Mouse (Mus musculus): ENCODE data around the gene Actn1.
A peak's percentile ranks its signal among the peaks of the same experiment; 100 is the strongest.

Actn1 gene

DNA sequence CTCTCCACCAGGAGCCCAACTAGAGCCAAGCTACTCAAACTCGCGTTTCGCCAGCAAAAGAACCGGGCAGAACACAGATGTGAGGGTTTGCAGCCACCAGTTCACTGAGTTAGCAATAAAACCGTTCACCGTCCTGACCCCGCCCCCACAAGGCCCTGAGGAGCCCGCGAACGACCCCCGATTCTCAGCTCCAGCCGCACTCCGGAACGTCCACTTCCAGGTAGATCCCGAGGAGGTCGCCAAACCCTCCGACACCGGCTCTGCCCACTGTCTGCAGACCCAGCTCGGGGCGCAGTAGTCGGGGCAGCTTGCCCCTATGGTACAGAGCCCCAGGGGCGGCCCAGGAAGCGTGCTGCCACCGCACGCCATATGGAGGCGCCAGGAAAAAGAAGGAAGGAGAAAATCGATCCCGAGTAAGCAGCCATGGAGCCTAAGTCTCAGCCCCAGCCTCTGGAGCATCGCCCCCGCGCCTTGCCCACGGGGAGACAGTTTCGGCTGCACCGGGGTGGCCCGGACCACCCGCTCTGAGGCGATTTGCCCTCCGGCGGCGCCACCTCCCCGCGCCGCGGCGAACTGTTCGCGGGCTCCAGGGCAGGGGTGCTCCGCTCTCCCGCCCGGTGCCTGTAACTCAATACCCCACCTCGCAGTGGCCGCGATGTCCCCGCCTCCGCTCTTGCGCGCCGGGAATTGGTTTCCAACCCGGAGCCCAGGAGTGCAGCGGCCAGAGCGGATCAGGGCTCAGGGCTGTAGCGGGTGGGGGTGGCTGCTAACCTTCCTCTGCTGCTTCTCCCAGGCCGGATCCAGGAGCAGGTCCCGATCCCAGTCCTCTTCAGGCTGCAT is 735 bp downstream of the Actn1 start:
- DNase-seq (ENCODE audit: low spot score in 2 of 2), result peak; percentile 4 to 23

GRCm38 (mm10) chr12:80258520-80259215 is 1.5 kb downstream of the Actn1 start:
- peak in 1 of 2 experiments; percentile 2 for DNase-seq (ENCODE audit: low spot score in 2 of 2)

DNA sequence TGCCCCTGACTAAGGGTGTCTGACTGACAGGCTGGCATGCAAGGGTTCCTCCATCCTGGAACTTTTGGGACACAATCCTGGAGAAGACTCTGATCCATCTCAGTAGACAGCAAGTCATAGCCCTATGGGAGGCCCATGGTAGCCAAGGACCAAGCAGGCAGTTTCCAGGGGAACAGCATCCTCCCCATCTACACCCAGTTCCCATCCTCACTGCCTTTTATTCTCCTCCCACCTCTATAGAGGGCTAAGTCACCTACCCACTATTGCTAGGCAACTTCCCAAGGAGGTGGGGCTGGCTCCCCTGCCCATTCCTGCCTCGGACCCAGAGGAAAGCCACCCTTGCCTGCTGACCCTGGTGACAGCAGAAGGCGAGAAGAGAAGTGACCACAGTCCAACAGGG is 8.2 kb downstream of the Actn1 start:
- no peak for DNase-seq (ENCODE audit: low spot score in 2 of 2)

GRCm38 (mm10) chr12:80251554-80251953 is 8.6 kb downstream of the Actn1 start:
- DNase-seq (ENCODE audit: low spot score in 2 of 2), result no peak

- no peak for DNase-seq (ENCODE audit: low spot score in 2 of 2)
Measured at GRCm38 (mm10) chr12:80249539-80249938, 10.6 kb downstream of the Actn1 start.

DNA sequence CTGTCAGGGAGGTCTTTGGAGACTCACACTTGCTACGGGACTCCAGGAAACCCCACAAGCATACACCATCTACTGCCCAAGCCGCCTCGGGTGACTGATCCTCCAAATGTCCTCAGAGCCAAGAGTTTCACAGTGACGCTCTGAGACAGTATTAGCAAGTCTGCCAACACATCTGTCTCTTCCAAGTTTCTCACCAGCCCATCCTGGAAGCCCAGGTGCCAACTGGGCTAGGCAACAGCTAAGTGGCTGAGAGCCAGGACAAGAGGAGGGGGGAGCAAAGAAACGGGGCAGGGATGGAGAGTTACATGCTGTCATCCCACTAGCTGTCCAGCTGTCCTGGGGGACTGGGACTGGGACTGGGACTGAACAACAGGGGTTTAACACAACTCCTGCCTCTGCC is 13.1 kb downstream of the Actn1 start:
- DNase-seq (ENCODE audit: low spot score in 2 of 2), result no peak

GRCm38 (mm10) chr12:80246505-80246904 is 13.7 kb downstream of the Actn1 start:
- no peak for DNase-seq (ENCODE audit: low spot score in 2 of 2)

GRCm38 (mm10) chr12:80244755-80245154 is 15.4 kb downstream of the Actn1 start:
- DNase-seq (ENCODE audit: low spot score in 2 of 2), result no peak

- DNase-seq (ENCODE audit: low spot score in 2 of 2), result no peak
Measured at GRCm38 (mm10) chr12:80244127-80244526, 16.0 kb downstream of the Actn1 start.

DNA sequence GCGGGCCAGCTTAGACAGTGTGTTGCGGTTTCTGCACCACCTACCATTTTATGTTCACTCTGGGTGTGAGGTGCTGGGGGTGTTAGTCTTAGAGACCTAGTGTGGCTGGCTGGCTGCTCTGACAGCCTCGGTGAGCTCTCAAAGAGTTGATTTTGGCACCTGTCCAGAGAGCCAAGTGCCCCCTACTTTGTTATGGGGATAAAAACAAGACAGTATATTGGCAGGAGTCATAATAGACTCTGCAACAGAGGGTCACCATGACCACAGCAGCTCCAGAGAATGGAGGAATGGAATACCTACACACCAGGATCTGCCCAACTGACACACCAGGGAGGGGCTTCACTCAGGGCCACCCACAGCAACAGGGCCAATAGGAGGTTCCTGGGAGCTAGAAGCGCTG is 16.8 kb downstream of the Actn1 start:
- no peak for DNase-seq (ENCODE audit: low spot score in 2 of 2)

- no peak for DNase-seq (ENCODE audit: low spot score in 2 of 2)
Measured at GRCm38 (mm10) chr12:80239445-80239844, 20.7 kb downstream of the Actn1 start.

GRCm38 (mm10) chr12:80238523-80238922 is 21.6 kb downstream of the Actn1 start:
- no peak for DNase-seq (ENCODE audit: low spot score in 2 of 2)

DNA sequence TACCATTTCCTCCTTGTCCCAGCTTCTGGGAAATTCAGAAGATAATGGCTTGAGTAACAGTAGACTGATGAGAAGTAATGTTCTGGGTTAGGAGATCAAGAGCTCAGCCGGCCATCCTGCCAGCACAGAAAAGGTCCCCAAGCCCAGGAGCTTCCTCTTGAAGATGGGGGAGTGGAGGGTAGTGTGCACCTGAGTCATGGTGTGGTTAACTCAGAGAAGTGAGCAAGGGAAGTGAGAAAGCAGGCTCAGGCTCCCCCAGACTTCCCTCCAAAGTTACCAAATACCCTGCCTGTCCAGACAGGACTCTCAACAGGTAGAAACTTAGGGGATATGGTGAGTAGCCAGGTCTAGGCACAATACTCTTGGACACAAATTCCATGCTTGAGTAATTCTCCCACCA is 24.9 kb downstream of the Actn1 start:
- DNase-seq (ENCODE audit: low spot score in 2 of 2), result no peak

DNA sequence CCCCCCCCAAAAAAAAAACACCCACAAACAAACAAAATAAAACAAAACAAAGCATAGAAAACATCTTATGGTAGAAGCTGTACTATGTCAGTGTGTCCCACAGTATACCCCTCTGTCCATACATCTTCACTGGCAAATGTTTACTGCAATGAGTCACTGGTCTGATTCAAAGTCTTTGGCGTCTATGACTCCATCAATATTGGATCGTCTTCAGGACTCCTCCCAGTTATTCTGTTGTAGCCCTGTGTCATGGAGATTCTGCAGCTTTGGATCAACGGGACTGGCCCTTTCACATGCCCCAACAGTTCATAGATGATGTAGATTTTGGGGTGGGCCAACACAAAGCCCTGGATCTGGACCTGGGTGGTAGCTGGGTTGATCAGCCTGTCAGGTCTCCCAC is 25.9 kb downstream of the Actn1 start:
- DNase-seq (ENCODE audit: low spot score in 2 of 2), result no peak

- DNase-seq (ENCODE audit: low spot score in 2 of 2), result no peak
Measured at GRCm38 (mm10) chr12:80232840-80233218, 27.3 kb downstream of the Actn1 start.

- DNase-seq (ENCODE audit: low spot score in 2 of 2), result no peak
Measured at GRCm38 (mm10) chr12:80232076-80232839, 27.9 kb downstream of the Actn1 start.

DNA sequence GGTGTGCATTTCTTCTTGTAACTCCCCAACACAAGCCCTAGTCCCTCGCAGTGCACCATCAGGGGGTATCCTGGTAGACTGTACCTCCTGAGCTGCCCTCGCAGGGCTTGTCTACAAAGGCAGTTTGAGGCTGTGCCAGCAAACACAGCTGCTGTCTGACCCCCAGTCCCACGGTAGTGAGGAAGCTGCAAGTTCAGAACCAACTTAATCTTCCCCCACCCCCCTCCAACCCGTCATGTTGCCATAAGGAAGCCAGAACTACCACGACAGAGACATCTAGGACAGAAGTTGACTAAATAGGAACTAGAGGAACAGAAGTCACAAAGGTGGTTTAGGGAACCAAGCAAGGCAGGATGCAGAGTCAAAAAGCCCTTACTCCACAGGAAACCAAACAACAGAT is 28.9 kb downstream of the Actn1 start:
- DNase-seq (ENCODE audit: low spot score in 2 of 2), result no peak

DNA sequence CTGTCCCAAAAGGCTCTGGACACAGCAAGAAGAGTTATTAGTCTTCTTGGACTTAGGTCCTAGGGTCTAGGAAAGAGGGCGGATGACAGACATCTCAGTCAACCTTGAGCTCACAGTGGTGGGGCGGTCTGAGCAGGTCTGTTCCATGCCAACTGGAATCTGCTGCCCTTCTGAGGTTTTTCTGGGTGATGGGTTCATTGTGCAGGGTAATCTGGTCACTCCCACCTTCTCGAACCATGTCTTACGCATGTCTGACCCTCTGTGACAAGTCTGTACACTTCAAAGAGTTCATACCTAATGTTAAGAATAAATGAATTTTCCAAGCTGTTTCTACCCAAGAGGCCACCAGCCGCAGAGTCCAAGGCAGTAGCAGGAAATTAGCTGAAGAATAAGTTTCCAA is 29.3 kb downstream of the Actn1 start:
- DNase-seq (ENCODE audit: low spot score in 2 of 2), result no peak

- no peak for DNase-seq (ENCODE audit: low spot score in 2 of 2)
Measured at GRCm38 (mm10) chr12:80230111-80230700, 30.0 kb downstream of the Actn1 start.

- no peak for DNase-seq (ENCODE audit: low spot score in 2 of 2)
Measured at GRCm38 (mm10) chr12:80229010-80229800, 31.0 kb downstream of the Actn1 start.

DNA sequence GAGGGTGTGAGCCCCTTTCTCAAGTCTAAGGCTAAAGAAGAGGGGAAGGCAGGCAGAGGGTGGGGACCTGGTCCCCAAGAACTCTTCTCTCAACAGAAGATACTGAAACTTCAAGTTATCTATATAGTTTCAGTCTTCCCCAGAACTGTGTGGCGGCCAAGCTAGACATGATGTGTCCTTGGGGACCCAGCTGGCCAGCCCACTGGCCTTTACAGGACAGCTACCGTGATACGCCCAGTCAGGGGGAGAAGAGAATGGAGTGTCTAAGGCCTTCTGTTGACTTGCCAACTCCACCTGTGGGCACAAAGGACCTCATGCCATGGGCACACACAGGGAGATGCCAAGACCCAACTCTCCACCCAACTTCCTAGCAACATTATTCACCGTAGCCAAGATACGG is 31.8 kb downstream of the Actn1 start:
- DNase-seq (ENCODE audit: low spot score in 2 of 2), result no peak

Data from natural killer cell, adult 2 months (primary cell).